Mouse (Mus musculus) ES-E14 (cell line): ENCODE data around the gene Cyp2d11. TPM values are rescaled to one million over a fixed set of nuclear protein-coding genes. Genes with fewer than 3 reads are reported as not detected.

ENCODE experiments used
- DNase-seq: peaks from one replicate; pipeline ENCODE4 v3.0.0-alpha.2; 2013; ENCODE audit warnings: low read depth, low spot score
- H3K27ac ChIP-seq: 2 replicates; pipeline ENCODE4 v1.5.1; 2012; ENCODE audit warnings: low read depth, mild to moderate bottlenecking, low read length, moderate library complexity, mixed read lengths; ENCODE audit not compliant: poor library complexity, insufficient read depth, severe bottlenecking
- H3K36me3 ChIP-seq: 2 replicates; pipeline ENCODE4 v1.6.1; 2012; ENCODE audit warnings: mild to moderate bottlenecking, low read length, moderate library complexity, mixed read lengths; ENCODE audit not compliant: control insufficient read depth, poor library complexity, insufficient read depth, severe bottlenecking
- H3K4me1 ChIP-seq, 2 experiments: fragments of 150-350 bp in 1 of 2; sonication (generic) in 1 of 2; 2 replicates each; pipeline ENCODE4 v1.6.1; 2012; ENCODE audit warnings: low read length in 2 of 2, mild to moderate bottlenecking in 1 of 2, mixed read lengths in 1 of 2; ENCODE audit not compliant: control insufficient read depth in 2 of 2, insufficient read depth in 2 of 2, poor library complexity in 1 of 2
- H3K4me3 ChIP-seq, 2 experiments: fragments of 150-350 bp in 1 of 2; sonication (generic) in 1 of 2; 2 replicates each; pipeline ENCODE4 v1.5.1; 2012; ENCODE audit warnings: low read length in 2 of 2, low read depth in 1 of 2, mild to moderate bottlenecking in 1 of 2, mixed read lengths in 1 of 2; ENCODE audit not compliant: insufficient read depth in 1 of 2, poor library complexity in 1 of 2, severe bottlenecking in 1 of 2
- H3K9ac ChIP-seq: 2 replicates; pipeline ENCODE4 v1.6.1; 2012; ENCODE audit warnings: low read depth, mild to moderate bottlenecking, low read length, mixed read lengths; ENCODE audit not compliant: poor library complexity, insufficient read depth, severe bottlenecking
- H3K9me3 ChIP-seq: fragments of 150-350 bp; sonication (generic); 2 replicates; pipeline ENCODE4 v1.6.1; 2012; ENCODE audit warnings: low read depth, mild to moderate bottlenecking, low read length; ENCODE audit not compliant: control insufficient read depth, insufficient read depth
- CHD2 ChIP-seq: IDR thresholded peaks from 2 replicates; pipeline ENCODE4 v1.6.1; 2014; ENCODE audit warnings: mild to moderate bottlenecking, low read depth, low read length, inconsistent platforms
- HCFC1 ChIP-seq: IDR thresholded peaks from 2 replicates; pipeline ENCODE4 v1.6.1; 2012; ENCODE audit warnings: low read length, inconsistent platforms, borderline replicate concordance; ENCODE audit not compliant: insufficient read depth
- MAFK ChIP-seq: IDR thresholded peaks from 2 replicates; pipeline ENCODE4 v1.6.1; 2014; ENCODE audit warnings: mild to moderate bottlenecking, low read depth, low read length, inconsistent platforms; ENCODE audit not compliant: insufficient read depth
- ZC3H11A ChIP-seq: IDR thresholded peaks from 2 replicates; pipeline ENCODE4 v1.6.1; 2012; ENCODE audit warnings: low read depth, mild to moderate bottlenecking, inconsistent platforms, low read length, borderline replicate concordance
- ZNF384 ChIP-seq: IDR thresholded peaks from 2 replicates; pipeline ENCODE4 v1.6.1; 2012; ENCODE audit warnings: low read depth, low read length, inconsistent platforms
- in situ Hi-C, 2 experiments: fragments of 600-800 bp; cut with MboI; formaldehyde crosslinking; loops; one replicate each; pipeline ENCODE4 v1.15.1; 2025; ENCODE audit warnings: low sequenced_read_pairs in 2 of 2, inconsistent platforms in 1 of 2; ENCODE audit not compliant: unreplicated experiment in 2 of 2
- total RNA-seq: library from RNA; depleted of rRNA; stranded (reverse); fragments of 300-350 nt; gene quantifications from 2 replicates; pipeline ENCODE4 v1.2.3, GENCODE M21; 2012

Cyp2d11 gene
- total RNA-seq, 1 experiment: not detected

DNA sequence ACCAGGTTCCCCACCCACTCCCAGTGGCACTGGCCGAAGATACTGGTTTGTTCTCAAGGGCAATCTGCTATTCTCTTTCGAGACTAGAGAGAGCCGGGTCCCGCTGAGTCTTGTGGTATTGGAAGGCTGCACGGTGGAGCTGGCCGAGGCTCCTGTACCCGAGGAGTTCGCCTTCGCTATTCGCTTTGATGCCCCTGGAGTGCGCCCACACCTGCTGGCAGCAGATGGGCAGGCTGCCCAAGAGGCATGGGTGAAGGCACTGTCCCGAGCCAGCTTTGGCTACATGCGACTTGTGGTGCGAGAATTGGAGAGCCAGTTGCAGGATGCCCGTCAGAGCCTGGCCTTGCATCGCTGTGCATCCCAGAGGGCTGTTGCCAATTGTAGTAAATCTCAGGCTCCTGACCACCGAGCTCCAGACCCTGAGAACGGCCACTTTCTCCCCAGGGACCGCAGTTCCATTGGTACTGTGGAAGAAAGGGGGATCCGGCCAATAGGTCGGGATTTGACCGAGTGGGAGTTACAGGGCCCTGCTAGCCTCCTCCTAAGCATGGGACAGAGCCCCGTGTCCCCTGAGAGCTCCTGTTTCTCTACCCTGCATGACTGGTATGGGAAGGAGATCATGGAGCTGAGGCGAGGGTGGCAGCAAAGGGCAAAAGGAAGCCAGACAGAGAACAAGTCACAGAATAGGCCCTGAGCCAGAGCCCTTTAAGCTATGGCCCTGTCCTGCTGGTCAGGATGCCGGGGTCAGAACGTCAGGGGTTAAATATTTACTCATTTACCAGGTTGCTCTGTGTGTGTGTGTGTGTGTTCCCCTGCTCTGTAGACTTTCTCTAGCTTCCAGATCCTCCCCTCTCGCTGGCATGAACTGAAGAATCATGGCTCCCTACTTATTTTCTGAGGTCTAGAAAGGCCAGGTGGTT is 50.2 kb downstream of the Cyp2d11 start:
- in situ Hi-C loops: no loop called here

GRCm38 (mm10) chr15:82342543-82342935 is 51.3 kb downstream of the Cyp2d11 start:
- no peak overlapping the region for H3K27ac ChIP-seq
- in situ Hi-C loops: no loop called here

More for the DNA sequence above, 50.2 kb downstream of the Cyp2d11 start:
- TF ChIP-seq MAFK (no peak), CHD2 (no peak), HCFC1 (no peak), ZNF384 (no peak), ZC3H11A (no peak)
- H3K9ac ChIP-seq: no peak overlapping the region
- no peak overlapping the region for H3K27ac ChIP-seq
- peaks cover 8% of the 10 kb centered on the region for H3K36me3 ChIP-seq
- DNase-seq: no peak
- no peaks in the 10 kb centered on the region for H3K9me3 ChIP-seq
- H3K4me1 ChIP-seq: peaks cover 11 to 13% of the 10 kb centered on the region in 2 experiments
- H3K4me3 ChIP-seq: no peak overlapping the region

GRCm38 (mm10) chr15:82341675-82342542 is 51.9 kb downstream of the Cyp2d11 start:
- H3K4me3 ChIP-seq: peak overlapping the region; percentile 66 to 70; a peak in 3 of 4 replicates
- peaks cover 9 to 15% of the 10 kb centered on the region in 2 experiments for H3K4me1 ChIP-seq
- H3K36me3 ChIP-seq: no peaks in the 10 kb centered on the region
- no peak for TF ChIP-seq HCFC1
- no peak for TF ChIP-seq ZC3H11A
- no peak for TF ChIP-seq MAFK
- no peak for TF ChIP-seq CHD2
- TF ChIP-seq ZNF384: no peak
- no peak for DNase-seq
- no peaks in the 10 kb centered on the region for H3K9me3 ChIP-seq
- H3K27ac ChIP-seq: no peak overlapping the region
- in situ Hi-C loops: no loop called here
- H3K9ac ChIP-seq: no peak overlapping the region

More at GRCm38 (mm10) chr15:82342543-82342935, 51.3 kb downstream of the Cyp2d11 start:
- peaks cover 10 to 16% of the 10 kb centered on the region in 2 experiments for H3K4me1 ChIP-seq
- H3K9ac ChIP-seq: no peak overlapping the region
- H3K4me3 ChIP-seq: no peak overlapping the region
- DNase-seq: no peak
- H3K36me3 ChIP-seq: no peaks in the 10 kb centered on the region; the same call in 1 of the 2 replicates
- H3K9me3 ChIP-seq: no peaks in the 10 kb centered on the region
- TF ChIP-seq MAFK (no peak), HCFC1 (no peak), ZNF384 (no peak), CHD2 (no peak), ZC3H11A (no peak)

- H3K9ac ChIP-seq: peak overlapping the region; percentile 73
- TF ChIP-seq HCFC1 (no peak), CHD2 (no peak), MAFK (no peak), ZC3H11A (no peak), ZNF384 (no peak)
- in situ Hi-C loops: no loop called here
- no peak for DNase-seq
- no peaks in the 10 kb centered on the region for H3K9me3 ChIP-seq
- peak overlapping the region; percentile 66 to 70 for H3K4me3 ChIP-seq
- no peak overlapping the region for H3K27ac ChIP-seq
- peaks cover 12% of the 10 kb centered on the region in 2 experiments for H3K4me1 ChIP-seq
- peaks cover under 1% of the 10 kb centered on the region; the same call in 1 of the 2 replicates for H3K36me3 ChIP-seq
These were observed 52.8 kb downstream of the Cyp2d11 start for GRCm38 (mm10) chr15:82341036-82341501.
